Mouse (Mus musculus): ENCODE data around the gene Cped1.

Cped1 gene

DNA sequence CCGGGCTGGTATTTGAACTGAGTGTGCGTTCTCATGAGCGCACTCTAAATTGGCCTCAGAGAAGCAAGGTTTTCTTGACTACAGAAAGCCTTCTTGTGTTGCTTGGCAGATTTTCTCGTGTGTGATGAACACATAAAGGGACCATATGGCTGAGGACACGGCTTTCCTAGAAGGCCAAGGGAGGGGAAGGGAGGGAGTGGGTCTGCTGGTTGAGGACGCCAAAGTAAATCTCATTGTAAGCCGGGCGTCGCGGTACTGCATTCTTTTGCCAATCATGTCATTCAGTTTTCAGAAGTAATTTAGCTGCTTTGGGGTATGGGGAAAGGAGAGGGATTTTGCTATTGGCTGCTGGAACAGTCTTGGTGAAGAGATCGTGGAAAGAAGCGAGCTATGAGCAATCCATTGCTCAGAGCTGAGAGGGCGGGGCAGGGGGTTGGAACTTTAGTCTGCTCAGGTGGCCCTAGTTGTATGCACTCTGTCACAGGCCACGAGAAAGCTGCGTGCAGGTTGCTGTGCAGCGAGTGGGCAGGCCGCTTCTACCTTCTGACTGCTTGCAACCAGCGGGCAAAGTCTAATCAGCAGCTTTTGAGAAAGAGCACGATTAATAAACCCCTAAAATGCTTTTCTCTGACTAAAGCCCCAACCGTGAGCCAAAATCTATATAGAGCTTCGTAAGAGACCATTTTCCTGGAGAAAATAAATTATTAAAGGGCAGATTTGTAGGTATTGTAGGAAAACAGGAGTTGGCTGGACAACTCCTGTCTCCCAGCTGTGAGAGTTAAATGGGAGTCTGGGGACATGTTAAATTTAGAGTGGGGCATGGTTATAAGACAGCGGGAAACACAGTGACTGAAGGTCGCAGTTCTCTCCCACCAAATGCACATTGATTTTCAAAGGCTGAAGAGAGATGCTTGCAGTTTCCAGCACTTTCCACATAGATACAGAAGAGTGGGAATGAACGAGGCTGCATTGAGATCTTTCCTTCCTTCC lies 203.9 kb downstream of the Cped1 start:
- no peak for DNase-seq

DNA sequence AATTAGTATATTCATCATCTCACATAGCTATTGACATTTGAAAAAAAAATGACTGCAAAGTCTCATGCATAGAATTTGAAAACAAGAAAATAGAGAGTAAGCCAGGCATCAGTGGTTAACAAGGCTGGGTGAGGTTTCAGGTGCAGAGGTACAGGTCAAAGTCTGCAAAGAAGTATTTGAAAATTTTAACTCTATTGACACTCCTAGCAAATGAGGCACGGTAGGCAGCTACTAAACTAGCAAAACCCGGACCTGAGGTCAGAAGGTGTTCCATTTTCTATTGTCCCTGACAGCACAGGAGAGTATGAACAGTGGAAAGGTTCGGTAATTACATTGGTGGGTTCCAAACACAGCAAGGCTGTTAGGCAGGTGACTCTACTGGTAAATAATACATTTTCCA lies 212.9 kb downstream of the Cped1 start:
- DNase-seq: no peak

DNA sequence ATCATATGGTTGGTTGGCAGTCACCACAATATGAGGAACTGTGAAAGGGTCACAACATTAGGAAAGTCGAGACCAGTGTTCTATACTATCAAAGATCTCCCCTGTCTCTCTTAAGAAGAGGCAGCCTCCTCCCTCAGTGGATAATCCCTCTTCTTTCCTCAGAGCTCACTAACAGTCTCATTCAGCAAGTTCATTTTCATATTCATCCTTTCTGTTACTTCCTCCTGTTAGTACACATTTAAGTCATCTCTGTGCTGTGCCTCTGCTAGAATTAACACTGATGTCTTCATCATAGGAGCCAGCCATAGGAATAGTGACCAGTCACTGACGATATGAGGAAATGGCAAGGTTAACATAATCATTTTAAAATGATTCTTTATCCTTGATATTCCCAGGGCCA lies 213.8 kb downstream of the Cped1 start:
- DNase-seq: no peak

DNA sequence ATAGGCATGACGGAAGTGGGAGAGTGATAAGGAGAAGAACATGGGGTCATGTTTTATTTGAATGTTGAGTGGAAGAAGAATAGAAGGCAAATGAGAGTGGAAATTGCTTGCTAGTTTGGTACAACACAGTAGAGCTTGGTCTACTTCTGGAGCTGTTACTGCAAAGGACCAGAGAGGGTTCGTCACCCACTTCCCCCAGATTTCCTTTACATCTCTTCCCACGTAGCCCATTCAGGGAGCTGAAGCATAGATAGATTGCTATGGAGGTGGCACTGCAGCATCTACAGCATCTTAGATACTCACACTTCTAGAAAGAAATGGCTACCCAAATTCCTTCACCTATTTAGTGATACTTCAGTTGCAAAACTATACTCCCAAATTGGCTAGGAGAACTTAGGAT lies 214.4 kb downstream of the Cped1 start:
- DNase-seq: no peak

DNA sequence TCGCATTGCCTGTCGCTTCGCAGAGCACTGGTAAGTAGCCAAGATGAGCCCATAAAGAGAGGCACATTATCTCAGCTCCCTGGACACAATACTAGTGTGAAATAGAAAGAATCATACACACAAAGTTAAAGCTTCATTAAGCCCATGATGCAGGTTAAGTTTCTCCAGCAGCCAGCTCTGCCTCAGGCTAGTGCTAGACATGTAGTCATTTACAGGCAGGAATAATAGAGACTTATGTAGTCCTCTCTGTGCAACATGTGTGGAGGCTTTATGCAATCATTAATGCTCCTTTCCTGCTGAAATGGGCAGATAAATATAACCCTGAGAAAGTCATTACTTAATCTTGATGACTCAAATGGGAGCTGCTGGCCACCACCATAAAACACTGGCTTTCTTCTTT lies 216.2 kb downstream of the Cped1 start:
- no peak for DNase-seq

DNA sequence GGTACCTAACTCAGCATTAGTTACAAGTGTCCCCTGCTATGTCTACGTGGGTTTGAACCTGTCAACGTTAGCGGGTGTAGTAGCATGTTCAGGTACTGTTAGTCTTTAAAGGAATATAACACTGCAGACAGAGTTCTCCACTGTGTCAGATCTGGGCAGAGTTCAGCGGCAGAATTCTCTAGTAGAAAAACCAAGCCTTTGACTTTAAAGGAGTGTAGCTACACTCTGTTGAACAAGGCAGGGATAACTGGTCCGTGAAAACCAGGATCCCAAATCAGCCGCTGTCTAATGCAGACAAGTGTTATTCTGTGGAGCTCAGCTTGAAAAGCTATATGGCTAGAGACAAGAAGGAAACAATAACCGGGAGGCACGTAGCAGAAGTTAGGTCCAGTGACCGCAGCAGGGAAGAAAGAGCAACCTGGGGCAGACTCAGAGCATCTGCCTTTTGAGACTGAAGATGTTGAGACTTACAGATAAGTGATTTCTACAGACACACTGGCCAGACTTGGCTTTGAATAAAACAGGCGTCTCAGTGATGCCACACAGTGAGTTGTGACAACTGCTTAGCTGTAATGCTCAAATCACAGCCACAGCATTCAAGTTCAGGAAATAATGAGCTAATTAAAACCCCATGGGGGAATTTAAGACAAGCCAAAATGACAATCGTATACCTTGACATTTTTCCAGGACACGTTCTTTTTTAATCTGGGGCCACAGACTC lies 219.5 kb downstream of the Cped1 start:
- no peak for DNase-seq

DNA sequence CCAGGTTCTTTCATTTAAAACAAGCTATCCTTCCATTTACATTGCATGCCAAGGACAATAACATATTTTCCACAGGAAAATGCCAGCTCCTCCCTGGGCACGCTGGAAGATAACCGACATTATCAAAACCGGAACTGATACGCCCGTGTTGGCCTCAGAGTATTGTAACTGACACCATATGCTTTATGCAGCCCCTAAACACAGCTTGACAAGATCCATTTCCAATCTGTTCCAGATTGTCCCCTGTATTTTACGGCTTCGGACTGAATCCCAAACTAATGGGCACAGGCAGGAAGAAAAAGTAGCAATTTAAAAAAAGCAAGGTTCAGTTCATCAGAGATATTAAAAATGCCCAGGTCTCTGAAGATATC lies 220.0 kb downstream of the Cped1 start:
- no peak for DNase-seq

DNA sequence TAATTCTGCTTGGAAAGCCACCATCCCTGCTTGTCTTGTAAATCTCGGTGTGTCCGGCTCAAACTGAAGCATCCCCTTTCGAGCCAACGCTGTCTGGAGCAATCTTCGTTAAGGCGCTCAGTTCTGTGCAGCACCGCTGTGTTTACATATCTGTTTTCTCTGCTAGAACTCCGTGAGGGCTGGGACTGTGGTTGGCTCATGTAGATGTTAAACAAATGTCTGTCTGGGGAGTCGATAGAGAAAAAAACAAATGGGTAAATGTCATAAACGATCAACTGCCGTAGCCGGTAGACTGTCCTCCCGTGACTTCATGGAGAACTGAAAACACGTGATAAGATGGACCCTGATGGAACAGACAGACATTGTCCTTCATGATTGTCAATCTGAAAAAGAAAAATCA lies 220.5 kb downstream of the Cped1 start:
- DNase-seq: no peak

DNA sequence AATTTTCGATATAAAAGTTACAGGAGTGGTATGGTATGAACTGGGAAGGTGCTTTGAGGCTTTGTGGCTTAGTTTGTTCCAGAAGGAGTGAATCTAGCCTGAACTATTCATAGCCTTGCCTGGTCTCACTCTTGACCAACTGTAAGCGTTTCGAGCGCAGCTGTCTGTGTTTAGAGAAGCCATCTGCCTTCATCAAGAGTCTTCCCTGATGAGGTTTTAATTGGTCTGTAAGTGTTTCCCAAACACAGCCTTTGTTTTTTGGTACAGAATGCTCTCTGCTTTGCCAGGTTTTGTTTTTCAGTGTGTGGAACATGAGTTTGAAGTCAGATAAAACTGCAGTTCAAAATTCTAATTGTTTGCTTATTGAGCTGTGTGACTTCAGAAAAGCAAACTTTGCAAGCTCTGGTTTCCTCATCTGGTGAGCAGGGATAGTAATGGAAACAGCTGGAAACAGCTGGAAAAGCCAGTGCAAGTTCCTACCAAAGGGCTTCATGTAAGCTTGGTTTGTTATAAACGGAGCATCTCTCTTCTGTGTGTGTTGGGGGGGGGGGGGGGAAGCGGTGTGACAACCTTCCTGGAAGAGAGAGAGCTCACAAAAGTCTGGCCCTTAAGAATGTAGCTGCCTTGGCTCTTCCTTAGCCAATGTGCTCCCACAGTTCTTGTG lies 221.0 kb downstream of the Cped1 start:
- DNase-seq: no peak

DNA sequence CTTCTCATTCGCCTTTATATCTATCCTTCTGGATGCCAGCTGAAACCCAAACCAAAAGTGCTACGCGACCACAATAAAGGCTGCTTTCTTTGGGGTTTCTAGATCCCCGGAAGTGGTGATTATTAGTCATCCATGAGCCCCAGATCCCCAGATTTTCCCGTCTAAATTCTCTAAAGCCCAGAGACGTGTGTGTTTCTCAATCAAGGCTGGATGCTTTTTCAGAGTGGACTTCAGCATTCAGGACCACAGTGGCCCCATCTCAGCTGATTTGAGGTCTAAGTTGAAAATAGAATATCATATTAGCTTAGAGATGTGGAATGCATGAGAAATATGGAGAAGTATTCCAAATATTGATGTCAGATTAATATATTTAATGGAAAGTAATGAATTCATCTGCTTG lies 226.4 kb downstream of the Cped1 start:
- DNase-seq: no peak

DNA sequence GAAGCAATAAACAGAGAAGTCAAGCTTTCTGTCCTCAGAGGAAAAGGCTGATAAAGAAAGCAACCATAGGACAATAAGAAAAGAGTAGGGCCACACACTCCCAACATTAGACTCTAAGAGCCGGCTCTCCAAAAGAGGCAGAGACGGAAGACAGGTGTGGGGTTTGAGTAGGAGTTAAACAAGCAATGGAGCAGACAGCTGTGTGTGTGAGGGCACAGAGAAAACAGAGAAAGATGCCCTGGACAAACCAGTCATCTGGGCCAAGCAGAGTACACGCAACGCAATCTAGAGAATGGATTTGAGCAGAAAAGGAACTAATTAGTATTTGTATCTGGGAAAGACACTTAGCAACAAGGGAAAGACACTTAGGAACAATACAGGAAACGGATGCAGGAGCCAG lies 227.5 kb downstream of the Cped1 start:
- DNase-seq: no peak

DNA sequence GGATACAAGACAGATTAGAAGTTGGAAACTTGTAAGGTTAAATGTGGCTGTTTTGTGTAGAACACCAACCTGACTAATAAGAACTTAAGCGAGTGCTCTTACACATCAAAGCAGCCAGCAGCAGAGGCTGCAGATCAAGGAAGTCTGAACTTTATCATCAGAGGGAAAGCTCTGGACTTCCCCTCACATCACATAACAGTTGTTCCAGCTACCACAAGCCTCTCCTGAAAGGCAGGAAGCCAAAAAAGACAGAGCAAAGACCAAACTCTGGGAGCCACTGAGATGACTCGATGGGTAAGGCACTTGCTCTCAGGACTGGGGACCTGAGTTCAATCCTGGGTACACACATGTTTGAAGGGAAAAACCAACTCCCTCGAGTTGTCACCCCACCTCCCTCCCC lies 228.1 kb downstream of the Cped1 start:
- no peak for DNase-seq

DNA sequence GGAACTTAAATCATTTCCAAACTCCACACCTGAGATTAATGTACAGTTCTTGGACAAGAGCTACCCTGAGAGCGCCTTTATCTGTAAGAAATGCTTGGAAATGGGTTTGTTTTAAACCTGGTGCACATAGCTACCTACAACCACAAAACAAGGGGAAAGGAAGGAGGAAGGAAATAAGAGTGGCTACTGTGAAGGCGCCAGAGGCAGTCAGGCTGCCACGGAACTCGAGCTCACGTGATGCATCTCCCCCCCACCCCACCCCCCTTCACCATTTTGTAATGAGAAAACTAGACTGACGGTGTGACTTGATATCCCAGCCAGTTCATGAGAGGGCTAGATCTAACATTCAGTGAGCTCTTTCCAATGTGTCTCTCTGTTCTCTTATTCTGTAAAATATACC lies 228.9 kb downstream of the Cped1 start:
- no peak for DNase-seq

DNA sequence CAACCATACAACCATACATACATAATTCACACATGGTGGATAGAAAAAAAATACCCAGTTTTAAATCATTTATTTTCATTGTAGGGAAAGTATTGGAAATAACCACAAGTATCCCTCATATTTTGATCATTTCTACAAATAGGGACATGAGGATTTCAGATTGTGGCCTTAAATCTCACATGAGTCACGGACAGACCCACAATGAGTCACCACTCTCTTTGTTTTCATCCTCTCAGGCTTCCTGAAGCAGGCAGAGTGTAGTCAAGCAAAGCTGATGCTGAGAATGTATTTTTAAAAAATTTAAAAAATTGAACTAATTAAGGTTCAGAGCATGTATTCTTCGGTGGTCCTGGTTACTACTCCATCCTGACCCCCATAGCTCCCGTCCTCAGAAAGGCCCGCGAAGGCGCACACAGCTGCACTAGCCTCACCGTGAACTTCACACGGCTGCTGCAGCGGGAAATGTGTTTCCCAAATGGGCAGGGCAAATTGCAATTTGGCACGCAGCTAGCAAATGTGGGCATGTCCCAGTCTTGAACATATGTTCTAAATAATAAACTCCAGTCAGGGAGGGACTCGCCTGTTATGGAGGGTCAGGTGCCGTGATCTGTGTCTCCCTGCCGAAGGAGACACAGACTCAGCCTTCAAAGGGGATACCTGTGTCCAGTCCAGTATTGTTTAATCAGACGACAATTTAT lies 230.7 kb downstream of the Cped1 start:
- DNase-seq: no peak

DNA sequence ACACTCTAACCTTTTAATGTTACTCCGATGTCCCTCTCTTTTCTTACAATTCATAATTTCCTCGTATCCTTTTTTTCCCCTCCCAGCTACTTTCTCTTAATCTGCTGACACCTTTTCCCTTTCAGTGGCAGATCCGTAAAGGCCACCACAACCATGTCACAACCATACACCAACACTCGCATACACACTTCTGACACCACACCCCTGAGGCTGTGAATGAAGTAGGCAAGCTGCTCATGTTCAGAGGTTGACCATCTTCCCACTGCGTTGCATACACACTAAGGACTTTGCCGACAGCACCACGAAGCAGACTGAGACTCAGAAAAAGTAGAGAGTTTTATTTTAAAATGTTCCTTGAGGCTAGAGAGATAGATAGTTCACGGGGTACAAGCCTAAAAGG lies 235.4 kb downstream of the Cped1 start:
- no peak for DNase-seq

DNA sequence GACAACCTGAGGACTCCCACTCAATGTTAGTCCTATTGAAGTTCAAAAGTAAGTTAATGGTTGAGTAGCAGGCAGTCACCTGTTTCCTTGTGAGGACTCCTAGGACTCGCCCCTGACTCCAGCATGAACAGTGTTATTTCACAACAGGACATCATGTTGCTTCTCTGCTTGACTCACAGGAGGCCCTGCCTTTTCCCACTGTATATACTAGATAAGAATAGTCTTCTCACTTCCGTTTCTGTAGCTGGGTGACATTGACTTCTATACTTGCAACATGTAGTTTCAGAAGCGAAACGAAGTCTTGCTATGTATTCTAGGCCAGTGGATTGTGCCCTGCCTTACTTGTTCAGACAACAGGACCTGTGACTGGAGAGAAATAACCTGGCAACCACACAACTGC lies 236.4 kb downstream of the Cped1 start:
- DNase-seq: no peak

DNA sequence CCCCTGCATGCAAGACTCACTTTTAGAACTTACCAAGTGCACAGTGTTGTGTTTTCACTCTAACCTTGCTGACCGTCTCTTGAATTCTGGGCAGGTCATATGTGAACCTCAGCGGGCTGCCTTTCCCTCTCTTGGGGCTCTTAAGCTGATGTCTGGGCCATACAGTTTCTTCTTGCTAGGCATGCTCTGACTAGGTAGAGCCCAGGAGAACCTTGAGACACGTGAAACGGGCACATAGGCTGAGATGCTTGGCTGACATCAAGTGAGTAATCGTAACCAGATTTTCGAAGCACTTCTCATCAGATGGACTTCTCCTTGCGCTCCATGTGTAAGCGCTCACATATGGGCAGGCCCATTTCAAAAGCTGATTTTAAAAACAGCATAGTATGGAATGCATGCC lies 237.2 kb downstream of the Cped1 start:
- no peak for DNase-seq

DNA sequence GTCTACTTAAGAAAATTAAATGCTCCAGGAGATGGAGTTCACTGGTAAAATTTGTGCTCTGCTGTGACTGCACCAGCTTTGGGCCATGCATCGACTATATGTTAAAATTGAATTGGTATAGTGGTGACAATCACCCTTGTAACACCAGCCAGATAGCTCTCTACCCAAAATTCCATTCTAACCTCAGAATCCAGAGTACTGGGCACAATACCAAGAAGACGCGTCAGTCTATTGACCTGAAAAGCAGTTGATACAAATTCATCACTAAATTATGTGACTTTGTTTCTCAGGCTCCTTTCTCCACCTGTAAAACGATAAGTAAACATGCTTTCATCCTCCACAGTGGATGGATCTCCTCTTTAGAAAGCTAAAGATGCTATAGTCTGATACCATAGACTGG lies 238.6 kb downstream of the Cped1 start:
- no peak for DNase-seq

DNA sequence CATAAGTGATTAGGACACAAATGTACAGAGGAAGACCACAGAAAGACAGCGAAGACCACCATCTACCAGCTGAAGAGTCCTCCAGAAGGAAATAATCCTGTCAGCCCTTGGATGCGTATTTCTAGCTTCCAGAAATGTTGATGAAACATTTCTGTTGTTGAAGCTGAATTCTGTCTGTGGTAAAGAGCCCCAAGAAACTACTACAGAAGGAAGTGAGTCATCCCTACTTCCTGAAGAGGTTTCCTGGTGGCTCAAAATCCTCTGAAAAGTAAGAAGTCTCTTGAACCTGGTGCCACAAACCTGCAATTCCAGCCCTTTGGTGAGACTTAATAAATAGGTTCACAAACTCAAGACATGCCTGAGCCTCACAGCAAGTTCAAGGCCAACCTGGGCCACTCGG lies 245.5 kb downstream of the Cped1 start:
- no peak for DNase-seq

DNA sequence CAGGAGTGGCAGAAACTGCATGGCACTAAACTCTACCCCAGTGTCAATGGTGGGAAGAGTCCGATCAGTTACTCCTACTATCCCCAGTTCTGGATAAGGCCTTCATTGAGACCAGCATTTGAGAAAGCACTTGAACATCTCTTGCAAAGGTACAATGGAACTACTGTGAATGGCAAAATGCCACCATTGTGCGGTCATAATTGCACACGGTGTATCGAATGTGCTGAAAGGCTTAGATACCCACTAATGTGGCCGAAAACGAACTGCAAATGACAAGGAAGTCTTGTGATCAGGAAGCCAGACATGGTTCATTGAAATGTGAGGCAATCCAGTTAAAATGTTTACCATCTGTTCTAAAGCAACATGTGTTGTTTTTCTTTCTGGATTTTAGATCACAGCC lies 247.8 kb downstream of the Cped1 start:
- DNase-seq: no peak

DNA sequence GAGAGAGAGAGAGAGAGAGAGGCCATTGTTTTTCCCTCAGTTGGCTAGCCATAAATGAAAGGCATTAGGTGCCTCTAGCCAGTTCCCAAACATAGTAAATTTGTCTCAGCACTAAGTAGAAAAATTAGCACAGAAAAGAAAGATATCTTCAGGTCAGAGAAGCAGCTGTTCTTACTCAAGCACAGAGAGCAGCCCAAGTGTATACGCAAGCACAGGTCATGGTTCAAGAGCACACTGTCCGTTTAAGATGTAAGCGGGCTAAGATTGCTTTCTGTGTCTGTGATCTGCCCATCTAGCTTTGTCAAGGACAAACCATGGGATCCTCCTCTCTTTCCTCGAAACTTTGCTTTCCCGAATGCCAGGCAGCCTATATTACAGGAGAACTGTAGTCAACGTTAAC lies 249.4 kb downstream of the Cped1 start:
- no peak for DNase-seq

DNA sequence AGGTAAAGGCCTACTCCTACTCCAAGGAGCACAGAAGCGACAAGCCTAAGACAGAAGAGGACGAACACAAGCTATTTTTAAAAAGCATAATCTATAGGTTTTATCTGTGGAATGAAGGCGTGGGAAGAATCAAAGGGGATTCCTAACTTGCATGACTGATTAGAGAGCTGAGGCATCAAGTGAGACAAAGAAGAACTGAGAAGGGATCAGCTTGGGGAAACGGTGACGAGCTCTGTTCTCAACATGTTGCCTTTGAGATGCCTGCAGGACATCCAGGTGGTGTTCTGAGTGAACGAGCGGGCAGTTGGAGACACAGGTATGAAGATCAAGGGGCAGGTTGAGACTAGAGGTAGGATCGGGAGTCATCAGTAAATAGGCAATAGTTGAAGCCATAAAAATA lies 257.6 kb downstream of the Cped1 start:
- no peak for DNase-seq

DNA sequence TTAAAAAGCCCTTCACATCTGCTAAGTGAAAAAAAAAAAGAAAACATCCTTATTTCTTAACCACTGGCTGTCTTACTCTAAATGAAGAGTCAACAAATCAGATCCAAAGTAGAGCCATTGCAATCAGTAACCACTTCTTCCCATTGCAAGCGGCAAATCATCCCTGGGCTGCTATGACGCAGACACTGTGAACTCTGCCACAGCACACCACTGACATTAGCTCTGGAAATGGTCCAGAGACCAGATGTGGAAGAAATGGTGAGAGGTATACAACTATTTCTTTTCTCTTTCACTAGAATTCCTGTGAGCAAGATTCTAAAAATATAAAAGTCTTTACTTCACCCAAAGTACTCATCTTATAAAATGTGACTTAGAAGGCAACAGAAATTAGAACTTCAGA lies 261.0 kb downstream of the Cped1 start:
- no peak for DNase-seq
